ENCODE assay signal across 9 mouse cellular contexts in the genomic region with DNA sequence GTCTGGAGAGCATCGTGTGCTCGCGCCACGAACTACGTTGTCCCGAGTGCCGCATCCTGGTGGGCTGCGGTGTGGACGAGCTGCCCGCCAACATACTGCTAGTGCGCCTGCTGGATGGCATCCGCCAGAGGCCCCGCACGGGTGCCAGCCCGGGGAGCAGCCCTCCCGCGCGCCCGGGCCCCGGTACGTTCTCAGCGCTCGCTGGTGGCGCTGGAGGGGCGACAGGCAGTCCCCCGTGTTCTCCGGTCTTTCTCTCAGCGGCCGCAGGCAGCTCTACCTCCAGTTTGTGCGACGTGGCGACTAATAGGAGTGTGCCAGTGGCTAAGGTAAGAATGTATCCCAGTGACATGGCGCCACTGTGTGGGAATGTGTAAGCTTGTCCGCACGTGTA. TPM values are rescaled to one million over a fixed set of nuclear protein-coding genes. Genes with fewer than 3 reads are reported as not detected.
DNase-seq lines count a peak whose midpoint lies in the region; ATAC-seq and TF ChIP-seq lines count a peak whose summit lies in the region.
"Had no signal": no experiment of that assay in that cellular context is flagged by ENCODE, and none has a peak within 500 bp of the region (broad histone marks: within the 10 kb centered on the region; RNA-seq: fewer than 3 reads in every experiment).

No protein-coding gene starts in this region.

- 1% methylated on average over 32 of the region's 35 CpGs for WGBS in embryonic facial prominence, embryonic 13.5 days
- under 1% methylated on average over 35 of the region's 35 CpGs for WGBS in hindbrain, embryonic 16.5 days
- 1% methylated on average over 35 of the region's 35 CpGs for WGBS in lung, embryonic 16.5 days

- H3K4me1 ChIP-seq in E14TG2a.4 (replicated peaks; ENCODE audit: low read depth, low read length) = peaks cover 11% of the 10 kb centered on the region; the same call in 1 of the 2 replicates
- peaks cover 16% of the 10 kb centered on the region for H3K4me1 ChIP-seq in embryonic facial prominence, embryonic 13.5 days
- peaks cover 10% of the 10 kb centered on the region for H3K4me1 ChIP-seq in hindbrain, embryonic 16.5 days (ENCODE audit: control insufficient read depth, insufficient read depth, low read depth, low read length)
- H3K4me1 ChIP-seq in lung, embryonic 16.5 days (replicated peaks; ENCODE audit: control insufficient read depth, insufficient read depth, low read length) = no peaks in the 10 kb centered on the region; the same call in 1 of the 2 replicates

- H3K4me3 ChIP-seq in gastrocnemius, adult 2 months = peak overlapping the region; percentile 80
- H3K4me3 ChIP-seq in E14TG2a.4 (replicated peaks; ENCODE audit: low read length) = peak overlapping the region; percentile 81
- peak overlapping the region; percentile 66 for H3K4me3 ChIP-seq in embryonic facial prominence, embryonic 13.5 days
- H3K4me3 ChIP-seq in hindbrain, embryonic 16.5 days (ENCODE audit: low read length) = peak overlapping the region; percentile 79
- peak overlapping the region; percentile 57 for H3K4me3 ChIP-seq in lung, embryonic 16.5 days (ENCODE audit: low read length)

- H3K4me2 ChIP-seq in embryonic facial prominence, embryonic 13.5 days = peak overlapping the region; percentile 100
- H3K4me2 ChIP-seq in hindbrain, embryonic 16.5 days (ENCODE audit: low read length) = peak overlapping the region; percentile 99
- H3K4me2 ChIP-seq in lung, embryonic 16.5 days (ENCODE audit: low read depth, low read length) = peak overlapping the region; percentile 59

- H3K9ac ChIP-seq in embryonic facial prominence, embryonic 13.5 days = peak overlapping the region; percentile 71
- H3K9ac ChIP-seq in hindbrain, embryonic 16.5 days (ENCODE audit: low read depth, low read length) = peak overlapping the region; percentile 72
- H3K9ac ChIP-seq in lung, embryonic 16.5 days (ENCODE audit: low read length) = peak overlapping the region; percentile 74

- H3K36me3 ChIP-seq in E14TG2a.4 (ENCODE audit: insufficient read depth, low read length) = no peaks in the 10 kb centered on the region
- H3K36me3 ChIP-seq in embryonic facial prominence, embryonic 13.5 days = no peaks in the 10 kb centered on the region
- no peaks in the 10 kb centered on the region for H3K36me3 ChIP-seq in hindbrain, embryonic 16.5 days (ENCODE audit: control insufficient read depth, insufficient read depth, low read length)
- H3K36me3 ChIP-seq in lung, embryonic 16.5 days (ENCODE audit: control insufficient read depth, insufficient read depth, low read length) = no peaks in the 10 kb centered on the region
- H3K36me3 ChIP-seq: G1E had no signal

- TF ChIP-seq CTCF in gastrocnemius, adult 2 months (IDR thresholded peaks at IDR 0.05) = no peak
- TF ChIP-seq CTCF in E14TG2a.4 (conservative IDR thresholded peaks at IDR 0.05; ENCODE audit: low read length) = no peak

- H3K27me3 ChIP-seq in E14TG2a.4 (ENCODE audit: insufficient read depth, low read length) = peaks cover 73% of the 10 kb centered on the region
- H3K27me3 ChIP-seq in embryonic facial prominence, embryonic 13.5 days = peaks cover 51% of the 10 kb centered on the region
- H3K27me3 ChIP-seq in hindbrain, embryonic 16.5 days (replicated peaks; ENCODE audit: control insufficient read depth, insufficient read depth, low read length) = peaks cover 11% of the 10 kb centered on the region
- peaks cover 18% of the 10 kb centered on the region for H3K27me3 ChIP-seq in lung, embryonic 16.5 days (ENCODE audit: control insufficient read depth, insufficient read depth, low read depth, low read length)

- H3K9me3 ChIP-seq in E14TG2a.4 (ENCODE audit: low read length) = peaks cover 6% of the 10 kb centered on the region; the same call in 1 of the 2 replicates
- H3K9me3 ChIP-seq in embryonic facial prominence, embryonic 13.5 days = no peaks in the 10 kb centered on the region
- H3K9me3 ChIP-seq in hindbrain, embryonic 16.5 days (ENCODE audit: control insufficient read depth, low read length) = no peaks in the 10 kb centered on the region
- H3K9me3 ChIP-seq in lung, embryonic 16.5 days (ENCODE audit: control insufficient read depth, low read length) = no peaks in the 10 kb centered on the region

- intact Hi-C loops in gastrocnemius, adult 2 months (cut with DNase I) = loop anchor here (2.0 to 5.0 kb wide), 3 partner anchors 181 to 479 kb away; no protein-coding TSS in a partner anchor

- ATAC-seq in embryonic facial prominence, embryonic 13.5 days (ENCODE audit: insufficient number of reproducible peaks, insufficient read depth, low FRiP score, low TSS enrichment, low read depth) = peak; percentile 40; the same call in 1 of the 2 replicates
- ATAC-seq in hindbrain, embryonic 16.5 days = peak; percentile 49
- ATAC-seq in lung, embryonic 16.5 days (ENCODE audit: low read depth) = peak; percentile 19; the same call in 1 of the 2 replicates

- no peak overlapping the region for H3K27ac ChIP-seq in gastrocnemius, adult 2 months
- H3K27ac ChIP-seq in embryonic facial prominence, embryonic 13.5 days = no peak overlapping the region
- peak overlapping the region; percentile 57 for H3K27ac ChIP-seq in hindbrain, embryonic 16.5 days (ENCODE audit: low read depth, low read length)
- H3K27ac ChIP-seq in lung, embryonic 16.5 days (ENCODE audit: low read length) = peak overlapping the region; percentile 33; the same call in 1 of the 2 replicates

- DNase-seq in gastrocnemius, adult 2 months = peak; percentile 35
- no peak for DNase-seq in gastrocnemius, adult 8-10 months (ENCODE audit: low spot score in 2 of 2)
- peak; percentile 48 to 60 for DNase-seq in right cerebral cortex, adult 2 months (ENCODE audit: low spot score in 2 of 2)
- no peak for DNase-seq in urinary bladder, adult 18-20 months (ENCODE audit: low spot score in 2 of 2)

RNA-seq across cellular contexts. Expression of gene Sh3rf3, which starts 0.6 kb away (rescaled TPM):
- total RNA-seq in gastrocnemius, adult 2 months (2021) = 1 to 10 TPM in 1 of 2 experiments, under 1 TPM in 1; 0.41 to 1.0 TPM
- under 1 TPM; 0.24 to 0.45 (median 0.37) TPM for total RNA-seq in gastrocnemius, adult 8-10 months (2022)
- polyA plus RNA-seq in embryonic facial prominence, embryonic 13.5 days (2015; fragmentation: Nextera tagmentation; extraction: Ambion mirVana) = 2.8 and 3.3 TPM in 2 replicates
- 2.5 and 2.7 TPM in 2 replicates for polyA plus RNA-seq in hindbrain, embryonic 16.5 days (2015; fragmentation: Nextera tagmentation; extraction: Ambion mirVana)
- 1.9 and 2.8 TPM in 2 replicates for polyA plus RNA-seq in lung, embryonic 16.5 days (2015; fragmentation: Nextera tagmentation; extraction: Ambion mirVana)
- polyA plus RNA-seq: G1E had no signal

Comparison
In these comparisons a context has a peak if more than half of its experiments do, and no peak if none do; other contexts are left out.
1. DNase-seq: peak in gastrocnemius, adult 2 months (single experiment) and right cerebral cortex, adult 2 months (2 of 2); none in gastrocnemius, adult 8-10 months (0 of 2) and urinary bladder, adult 18-20 months (0 of 2).
2. H3K27ac ChIP-seq: peak in hindbrain, embryonic 16.5 days (single experiment) and lung, embryonic 16.5 days (single experiment); none in gastrocnemius, adult 2 months (single experiment) and embryonic facial prominence, embryonic 13.5 days (single experiment).
3. Peak in every context shown above with its lines, with median percentiles within 50 percentile points of each other: H3K4me3 ChIP-seq, ATAC-seq, H3K4me2 ChIP-seq and H3K9ac ChIP-seq.